Mouse (Mus musculus) myocyte (in vitro differentiated cells): Measurements from ENCODE around the gene Lrrc55. TPM values are rescaled to one million over a fixed set of nuclear protein-coding genes. Genes with fewer than 3 reads are reported as not detected.

Experiments
- H3K27me3 ChIP-seq: one replicate; pipeline ENCODE4 v1.6.1; 2011; ENCODE audit not compliant: control insufficient read depth, insufficient read depth, insufficient read length
- H3K36me3 ChIP-seq: one replicate; pipeline ENCODE4 v1.6.1; 2011; ENCODE audit not compliant: control insufficient read depth, insufficient read depth
- H3K4me2 ChIP-seq: one replicate; pipeline ENCODE4 v1.6.1; 2011; ENCODE audit warnings: low read depth, control low read depth
- H3K4me3 ChIP-seq: one replicate; pipeline ENCODE4 v1.5.1; 2011; ENCODE audit warnings: mild to moderate bottlenecking, control low read depth, moderate library complexity
- H3K79me2 ChIP-seq: one replicate; pipeline ENCODE4 v1.6.1; 2011; ENCODE audit not compliant: control insufficient read depth, insufficient read depth
- H3ac ChIP-seq: one replicate; pipeline ENCODE4 v1.6.1; 2011; ENCODE audit not compliant: control insufficient read depth, insufficient read length
- CEBPB ChIP-seq: IDR thresholded peaks from 2 replicates; pipeline ENCODE4 v1.6.1; 2011; ENCODE audit warnings: mild to moderate bottlenecking, moderate library complexity; ENCODE audit not compliant: poor library complexity, insufficient read depth, severe bottlenecking
- E2F4 ChIP-seq: IDR thresholded peaks from one replicate; pipeline ENCODE4 v1.6.1; 2011; ENCODE audit warnings: mild to moderate bottlenecking, control low read depth, moderate library complexity; ENCODE audit not compliant: insufficient read depth
- MAX ChIP-seq: IDR thresholded peaks from one replicate; pipeline ENCODE4 v1.6.1; 2011; ENCODE audit warnings: low read depth, mild to moderate bottlenecking, control low read depth
- MYOD1 ChIP-seq, 3 experiments: IDR thresholded peaks; one replicate each; pipeline ENCODE4 v1.6.1; 2011; ENCODE audit warnings: control low read depth in 2 of 3, low read depth in 2 of 3, mild to moderate bottlenecking in 2 of 3, moderate library complexity in 1 of 3; ENCODE audit not compliant: insufficient read length in 2 of 3, control insufficient read depth in 1 of 3
- MYOG ChIP-seq, 3 experiments: IDR thresholded peaks; one replicate each; pipeline ENCODE4 v1.6.1; 2011; ENCODE audit warnings: control low read depth in 2 of 3, low read depth in 2 of 3, mild to moderate bottlenecking in 2 of 3; ENCODE audit not compliant: insufficient read length in 2 of 3, control insufficient read depth in 1 of 3, insufficient read depth in 1 of 3
- POLR2A ChIP-seq: IDR thresholded peaks from one replicate; pipeline ENCODE4 v1.6.1; 2011; ENCODE audit warnings: low read depth, mild to moderate bottlenecking, control low read depth, moderate library complexity; ENCODE audit not compliant: insufficient read length
- POLR2AphosphoS2 ChIP-seq: IDR thresholded peaks from one replicate; pipeline ENCODE4 v1.6.1; 2011; ENCODE audit warnings: low read depth, control low read depth; ENCODE audit not compliant: insufficient read length
- REST ChIP-seq: IDR thresholded peaks from one replicate; pipeline ENCODE4 v1.6.1; 2011; ENCODE audit warnings: mild to moderate bottlenecking, control low read depth, moderate library complexity; ENCODE audit not compliant: insufficient read depth, insufficient read length
- SRF ChIP-seq: IDR thresholded peaks from one replicate; pipeline ENCODE4 v1.6.1; 2011; ENCODE audit warnings: low read depth; ENCODE audit not compliant: control insufficient read depth, insufficient read length
- TCF12 ChIP-seq: IDR thresholded peaks from one replicate; pipeline ENCODE4 v1.6.1; 2011; ENCODE audit warnings: mild to moderate bottlenecking, control low read depth; ENCODE audit not compliant: poor library complexity, insufficient read depth, severe bottlenecking
- TCF3 ChIP-seq: IDR thresholded peaks from one replicate; pipeline ENCODE4 v1.6.1; 2011; ENCODE audit warnings: low read depth, control low read depth; ENCODE audit not compliant: insufficient read length
- USF1 ChIP-seq: IDR thresholded peaks from one replicate; pipeline ENCODE4 v1.6.1; 2011; ENCODE audit warnings: low read depth, mild to moderate bottlenecking, control low read depth, moderate library complexity
- polyA plus RNA-seq: library from polyadenylated mRNA; unstranded; fragments of >200 nt; fragmentation: generic; extraction: Trizol; gene quantifications from one replicate; pipeline ENCODE4 v1.2.1, GENCODE M21; 2012; ENCODE audit warnings: missing spikeins

The Lrrc55 gene
- polyA plus RNA-seq, 1 experiment, result 0.04 TPM

GRCm38 (mm10) chr2:85161638-85162093 is 35.3 kb downstream of the Lrrc55 start:
- no peak overlapping the region for H3ac ChIP-seq
- H3K4me2 ChIP-seq, result no peak overlapping the region
- TF ChIP-seq MAX (no peak), POLR2A (no peak), REST (no peak), USF1 (no peak), MYOD1 (IDR thresholded peaks at IDR 0.05; ENCODE audit: control insufficient read depth in 1 of 3, insufficient read length in 2 of 3, low read depth in 2 of 3) (no peak), CEBPB (no peak), SRF (no peak)
- no peaks in the 10 kb centered on the region for H3K27me3 ChIP-seq
- H3K4me3 ChIP-seq, result no peak overlapping the region
- H3K36me3 ChIP-seq, result no peaks in the 10 kb centered on the region
- no peaks in the 10 kb centered on the region for H3K79me2 ChIP-seq

GRCm38 (mm10) chr2:85160901-85161637 is 35.9 kb downstream of the Lrrc55 start:
- Histone ChIP-seq H3K4me2 (no peak overlapping the region), H3K27me3 (no peaks in the 10 kb centered on the region), H3K36me3 (no peaks in the 10 kb centered on the region), H3K79me2 (no peaks in the 10 kb centered on the region), H3K4me3 (no peak overlapping the region), H3ac (no peak overlapping the region)
- TF ChIP-seq USF1 (no peak), SRF (no peak), MAX (no peak), CEBPB (no peak), TCF3 (no peak), POLR2A (no peak), TCF12 (no peak), REST (no peak), E2F4 (no peak), POLR2AphosphoS2 (no peak), MYOD1 (IDR thresholded peaks at IDR 0.05; ENCODE audit: control insufficient read depth in 1 of 3, insufficient read length in 2 of 3, low read depth in 2 of 3) (no peak), MYOG (IDR thresholded peaks at IDR 0.05; ENCODE audit: control insufficient read depth in 1 of 3, insufficient read depth in 1 of 3, insufficient read length in 2 of 3, low read depth in 2 of 3) (no peak)

GRCm38 (mm10) chr2:85157382-85157781 is 39.6 kb downstream of the Lrrc55 start:
- H3K4me3 ChIP-seq, result no peak overlapping the region
- H3K4me2 ChIP-seq, result no peak overlapping the region
- TF ChIP-seq SRF (no peak), MYOG (IDR thresholded peaks at IDR 0.05; ENCODE audit: control insufficient read depth in 1 of 3, insufficient read depth in 1 of 3, insufficient read length in 2 of 3, low read depth in 2 of 3) (no peak), USF1 (no peak), POLR2AphosphoS2 (no peak), REST (no peak), E2F4 (no peak), POLR2A (no peak), TCF12 (no peak), MYOD1 (IDR thresholded peaks at IDR 0.05; ENCODE audit: control insufficient read depth in 1 of 3, insufficient read length in 2 of 3, low read depth in 2 of 3) (no peak), TCF3 (no peak), MAX (no peak), CEBPB (no peak)
- H3K27me3 ChIP-seq, result peaks cover 4% of the 10 kb centered on the region
- no peak overlapping the region for H3ac ChIP-seq
- no peaks in the 10 kb centered on the region for H3K36me3 ChIP-seq
- no peaks in the 10 kb centered on the region for H3K79me2 ChIP-seq

- H3ac ChIP-seq, result no peak overlapping the region
- H3K36me3 ChIP-seq, result no peaks in the 10 kb centered on the region
- no peak overlapping the region for H3K4me2 ChIP-seq
- H3K4me3 ChIP-seq, result no peak overlapping the region
- H3K79me2 ChIP-seq, result no peaks in the 10 kb centered on the region
- TF ChIP-seq REST (no peak), SRF (no peak), POLR2AphosphoS2 (no peak), CEBPB (no peak), POLR2A (no peak), TCF12 (no peak), MYOG (IDR thresholded peaks at IDR 0.05; ENCODE audit: control insufficient read depth in 1 of 3, insufficient read depth in 1 of 3, insufficient read length in 2 of 3, low read depth in 2 of 3) (no peak), USF1 (no peak), TCF3 (no peak), E2F4 (no peak), MYOD1 (IDR thresholded peaks at IDR 0.05; ENCODE audit: control insufficient read depth in 1 of 3, insufficient read length in 2 of 3, low read depth in 2 of 3) (no peak), MAX (no peak)
- peaks cover 4% of the 10 kb centered on the region for H3K27me3 ChIP-seq
Measured at GRCm38 (mm10) chr2:85156136-85156535, 40.9 kb downstream of the Lrrc55 start.
